Comparison of ENCODE assay signal across 12 mouse cellular contexts in the genomic region with DNA sequence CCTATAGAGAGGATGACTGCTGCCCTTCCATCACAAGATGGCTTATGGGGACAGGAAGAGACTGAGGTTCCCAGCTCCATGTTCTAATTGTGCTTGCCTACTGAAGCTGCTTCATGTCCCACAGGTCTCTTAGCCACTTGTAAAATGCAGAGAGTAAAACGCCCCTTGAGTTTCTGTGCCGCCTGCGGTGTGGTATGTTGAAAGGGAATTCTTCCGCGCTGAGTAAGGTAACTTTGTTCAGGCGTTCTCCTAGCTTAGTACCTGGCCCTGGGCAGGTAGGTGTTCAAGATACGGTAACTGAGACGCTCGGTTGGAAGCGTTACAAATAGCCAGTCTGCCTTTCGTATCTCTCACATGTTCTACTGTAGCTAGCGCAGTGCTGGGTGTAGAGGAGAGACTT. TPM values are rescaled to one million over a fixed set of nuclear protein-coding genes. Genes with fewer than 3 reads are reported as not detected.
DNase-seq lines count a peak whose midpoint lies in the region; ATAC-seq and TF ChIP-seq lines count a peak whose summit lies in the region.
"Had no signal": no experiment of that assay in that cellular context is flagged by ENCODE, and none has a peak within 500 bp of the region (broad histone marks: within the 10 kb centered on the region; RNA-seq: fewer than 3 reads in every experiment).

No protein-coding gene starts in this region.

- no peak for TF ChIP-seq CTCF in kidney, adult 2 months (conservative IDR thresholded peaks at IDR 0.05; ENCODE audit: insufficient read depth, insufficient read length, low read depth, low read length)
- TF ChIP-seq CTCF in layer of hippocampus, adult 2 months (conservative IDR thresholded peaks at IDR 0.05) = no peak

- no peak for DNase-seq in kidney, adult 2 months
- DNase-seq in embryonic facial prominence, embryonic 10.5 days (ENCODE audit: low spot score) = no peak
- no peak for DNase-seq in forebrain, embryonic 14.5 days (ENCODE audit: low spot score)
- no peak for DNase-seq in layer of hippocampus, adult 2 months (ENCODE audit: low spot score in 2 of 2)
- DNase-seq in cerebellum, adult 8-10 months = no peak
- no peak for DNase-seq in cerebellum, postnatal 36 days

- peak overlapping the region; percentile 52 for H3K4me2 ChIP-seq in kidney, embryonic 15.5 days
- 0 out of 2 replicates have a peak overlapping the region, but pooled peaks have one; percentile 18 for H3K4me2 ChIP-seq in forebrain, embryonic 14.5 days (ENCODE audit: low read length)
- peak overlapping the region; percentile 48; the same call in 1 of the 2 replicates for H3K4me2 ChIP-seq in midbrain, embryonic 12.5 days (replicated peaks)

- H3K27ac ChIP-seq in kidney, embryonic 15.5 days = no peak overlapping the region
- no peak overlapping the region for H3K27ac ChIP-seq in kidney, adult 2 months (ENCODE audit: insufficient read depth, low read depth, low read length)
- H3K27ac ChIP-seq in embryonic facial prominence, embryonic 10.5 days (replicated peaks) = no peak overlapping the region
- no peak overlapping the region for H3K27ac ChIP-seq in forebrain, embryonic 14.5 days (ENCODE audit: low read depth, low read length)
- no peak overlapping the region for H3K27ac ChIP-seq in midbrain, embryonic 12.5 days (replicated peaks)
- no peak overlapping the region for H3K27ac ChIP-seq in layer of hippocampus, adult 2 months

- peaks cover 26% of the 10 kb centered on the region for H3K4me1 ChIP-seq in kidney, embryonic 15.5 days
- H3K4me1 ChIP-seq in kidney, adult 2 months (ENCODE audit: control insufficient read depth, insufficient read depth, low read length) = no peaks in the 10 kb centered on the region
- H3K4me1 ChIP-seq in embryonic facial prominence, embryonic 10.5 days = peaks cover 66% of the 10 kb centered on the region
- peaks cover 30% of the 10 kb centered on the region for H3K4me1 ChIP-seq in forebrain, embryonic 14.5 days (ENCODE audit: control insufficient read depth, insufficient read depth, low read length)
- H3K4me1 ChIP-seq in midbrain, embryonic 12.5 days = peaks cover 67% of the 10 kb centered on the region

- WGBS in kidney, embryonic 15.5 days = 42% methylated on average over 12 of the region's 12 CpGs
- 53% methylated on average over 12 of the region's 12 CpGs for WGBS in kidney, adult 2 months
- WGBS in embryonic facial prominence, embryonic 10.5 days = 42% methylated on average over 12 of the region's 12 CpGs
- WGBS in forebrain, embryonic 14.5 days = 47% methylated on average over 12 of the region's 12 CpGs
- WGBS in midbrain, embryonic 12.5 days = 41% methylated on average over 12 of the region's 12 CpGs

- H3K9me3 ChIP-seq in kidney, embryonic 15.5 days (replicated peaks) = no peaks in the 10 kb centered on the region
- H3K9me3 ChIP-seq in embryonic facial prominence, embryonic 10.5 days = no peaks in the 10 kb centered on the region
- H3K9me3 ChIP-seq in forebrain, embryonic 14.5 days (replicated peaks; ENCODE audit: control insufficient read depth, low read length) = no peaks in the 10 kb centered on the region
- no peaks in the 10 kb centered on the region for H3K9me3 ChIP-seq in midbrain, embryonic 12.5 days
- H3K9me3 ChIP-seq: G1E; megakaryocyte, embryonic 14.5 days had no signal

- H3K9ac ChIP-seq in kidney, embryonic 15.5 days = no peak overlapping the region
- no peak overlapping the region for H3K9ac ChIP-seq in forebrain, embryonic 14.5 days (ENCODE audit: low read length)
- H3K9ac ChIP-seq in midbrain, embryonic 12.5 days (replicated peaks) = 0 out of 2 replicates have a peak overlapping the region, but pooled peaks have one; percentile 2

- TF ChIP-seq POLR2A in kidney, adult 2 months (IDR thresholded peaks at IDR 0.05; ENCODE audit: low read depth, low read length) = no peak

- H3K27me3 ChIP-seq in kidney, embryonic 15.5 days = peaks cover 51% of the 10 kb centered on the region
- H3K27me3 ChIP-seq in kidney, adult 2 months (replicated peaks; ENCODE audit: control insufficient read depth, insufficient read depth, low read length) = no peaks in the 10 kb centered on the region
- H3K27me3 ChIP-seq in embryonic facial prominence, embryonic 10.5 days (replicated peaks; ENCODE audit: low read depth, poor library complexity, severe bottlenecking) = peaks cover 40% of the 10 kb centered on the region
- no peaks in the 10 kb centered on the region for H3K27me3 ChIP-seq in forebrain, embryonic 14.5 days (replicated peaks; ENCODE audit: control insufficient read depth, insufficient read depth, low read length)
- H3K27me3 ChIP-seq in midbrain, embryonic 12.5 days = peaks cover 15% of the 10 kb centered on the region

- H3K36me3 ChIP-seq in kidney, embryonic 15.5 days = no peaks in the 10 kb centered on the region
- H3K36me3 ChIP-seq in kidney, adult 2 months (ENCODE audit: control insufficient read depth, insufficient read depth, low read length) = no peaks in the 10 kb centered on the region
- no peaks in the 10 kb centered on the region for H3K36me3 ChIP-seq in embryonic facial prominence, embryonic 10.5 days (replicated peaks)
- no peaks in the 10 kb centered on the region for H3K36me3 ChIP-seq in forebrain, embryonic 14.5 days (ENCODE audit: control insufficient read depth, insufficient read depth, low read length)
- no peaks in the 10 kb centered on the region for H3K36me3 ChIP-seq in midbrain, embryonic 12.5 days
- H3K36me3 ChIP-seq: G1E had no signal

- H3K4me3 ChIP-seq in kidney, embryonic 15.5 days (replicated peaks) = peak overlapping the region; percentile 28
- H3K4me3 ChIP-seq in kidney, adult 2 months (ENCODE audit: insufficient read depth, low read depth, low read length) = no peak overlapping the region
- peak overlapping the region; percentile 51; the same call in 1 of the 2 replicates for H3K4me3 ChIP-seq in embryonic facial prominence, embryonic 10.5 days
- no peak overlapping the region for H3K4me3 ChIP-seq in forebrain, embryonic 14.5 days (ENCODE audit: low read depth, low read length)
- no peak overlapping the region for H3K4me3 ChIP-seq in midbrain, embryonic 12.5 days
- no peak overlapping the region for H3K4me3 ChIP-seq in layer of hippocampus, adult 2 months

- ATAC-seq in kidney, embryonic 15.5 days (replicated peaks; ENCODE audit: low FRiP score) = no peak
- ATAC-seq in forebrain, embryonic 14.5 days = no peak
- no peak for ATAC-seq in midbrain, embryonic 12.5 days (ENCODE audit: low FRiP score, low read depth)

RNA-seq across cellular contexts. Expression of a gene that starts 17.9 kb away (rescaled TPM):
- polyA plus RNA-seq in kidney, embryonic 15.5 days (2015; fragmentation: Nextera tagmentation; extraction: Ambion mirVana) = not detected in 2 replicates
- polyA plus RNA-seq in kidney, adult 2 months (2012; rRNA removed) = not detected in 2 replicates
- not detected in 2 replicates for polyA plus RNA-seq in embryonic facial prominence, embryonic 10.5 days (2016; fragmentation: Nextera tagmentation; extraction: Ambion mirVana)
- not detected in 2 replicates for polyA plus RNA-seq in forebrain, embryonic 14.5 days (2014; fragmentation: Nextera tagmentation; extraction: Ambion mirVana)
- polyA plus RNA-seq in midbrain, embryonic 12.5 days (2016; fragmentation: Nextera tagmentation; extraction: Ambion mirVana) = 0.96 TPM in 1 of 2 replicates, not detected in the other
- not detected for total RNA-seq in layer of hippocampus, adult 2 months (2021)
- total RNA-seq: adrenal gland, postnatal 4 days; G1E; gastrocnemius, postnatal 10 days had no signal
- polyA plus RNA-seq: G1E had no signal

RNA-seq across cellular contexts. Expression of a gene that starts 20.4 kb away (rescaled TPM):
- polyA plus RNA-seq in kidney, embryonic 15.5 days (2015; fragmentation: Nextera tagmentation; extraction: Ambion mirVana) = 0.05 TPM in 2 replicates
- polyA plus RNA-seq in kidney, adult 2 months (2012; rRNA removed) = not detected in 2 replicates
- polyA plus RNA-seq in embryonic facial prominence, embryonic 10.5 days (2016; fragmentation: Nextera tagmentation; extraction: Ambion mirVana) = 1.00 and 1.4 TPM in 2 replicates
- 2.2 and 2.9 TPM in 2 replicates for polyA plus RNA-seq in forebrain, embryonic 14.5 days (2014; fragmentation: Nextera tagmentation; extraction: Ambion mirVana)
- 6.1 and 7.9 TPM in 2 replicates for polyA plus RNA-seq in midbrain, embryonic 12.5 days (2016; fragmentation: Nextera tagmentation; extraction: Ambion mirVana)
- total RNA-seq in layer of hippocampus, adult 2 months (2021) = under 1 TPM; 0.47 to 0.61 TPM
- polyA plus RNA-seq: G1E had no signal

RNA-seq across cellular contexts. Expression of a gene that starts 20.4 kb away (rescaled TPM):
- 0.31 and 0.51 TPM in 2 replicates for polyA plus RNA-seq in kidney, embryonic 15.5 days (2015; fragmentation: Nextera tagmentation; extraction: Ambion mirVana)
- not detected in 2 replicates for polyA plus RNA-seq in kidney, adult 2 months (2012; rRNA removed)
- polyA plus RNA-seq in embryonic facial prominence, embryonic 10.5 days (2016; fragmentation: Nextera tagmentation; extraction: Ambion mirVana) = 1.9 and 2.0 TPM in 2 replicates
- polyA plus RNA-seq in forebrain, embryonic 14.5 days (2014; fragmentation: Nextera tagmentation; extraction: Ambion mirVana) = 15.5 and 18.7 TPM in 2 replicates
- polyA plus RNA-seq in midbrain, embryonic 12.5 days (2016; fragmentation: Nextera tagmentation; extraction: Ambion mirVana) = 13.4 and 15.6 TPM in 2 replicates
- under 1 TPM; 0.64 to 0.88 TPM for total RNA-seq in layer of hippocampus, adult 2 months (2021)
- total RNA-seq: gastrocnemius, postnatal 10 days had no signal
- polyA plus RNA-seq: G1E had no signal

Comparison
In these comparisons a context has a peak if more than half of its experiments do, and no peak if none do; other contexts are left out.
1. H3K4me3 ChIP-seq: peak in kidney, embryonic 15.5 days (single experiment) and embryonic facial prominence, embryonic 10.5 days (single experiment); none in kidney, adult 2 months (single experiment), forebrain, embryonic 14.5 days (single experiment), midbrain, embryonic 12.5 days (single experiment) and layer of hippocampus, adult 2 months (single experiment).
2. Peak in every context shown above with its lines, with median percentiles within 50 percentile points of each other: H3K4me2 ChIP-seq.